ENCODE assay signal across 8 mouse cellular contexts in genomic region chr13:62558189-62559110, GRCm38 (mm10). TPM values are rescaled to one million over a fixed set of nuclear protein-coding genes. Genes with fewer than 3 reads are reported as not detected.
DNase-seq lines count a peak whose midpoint lies in the region; ATAC-seq lines count a peak whose summit lies in the region.
"Not testable (repeated sequence)": the region's sequence is repeated elsewhere in the genome, so short reads cannot be mapped to it uniquely, and the experiment has no call there.

TSS of gene Zfp935 (minus strand) at chr13:62558511.

- peak within 1 kb of the TSS; percentile 45 for H3K4me2 ChIP-seq in embryonic facial prominence, embryonic 15.5 days (replicated peaks)
- H3K4me2 ChIP-seq in limb, embryonic 13.5 days (replicated peaks): peak within 1 kb of the TSS; percentile 52
- peak within 1 kb of the TSS; percentile 50 for H3K4me2 ChIP-seq in midbrain, embryonic 15.5 days

- 4% methylated on average over 27 of the region's 27 CpGs for WGBS in embryonic facial prominence, embryonic 15.5 days
- 4% methylated on average over 27 of the region's 27 CpGs for whole genome bisulfite sequencing in limb, embryonic 13.5 days
- 3% methylated on average over 27 of the region's 27 CpGs for WGBS in midbrain, embryonic 15.5 days

- ATAC-seq in embryonic facial prominence, embryonic 15.5 days (ENCODE audit: insufficient number of reproducible peaks, low FRiP score, low TSS enrichment, low read depth); limb, embryonic 13.5 days (ENCODE audit: low FRiP score, low read depth): not testable (repeated sequence)
- peak; percentile 75 for ATAC-seq in midbrain, embryonic 15.5 days (replicated peaks)

- DNase-seq in 3134 (ENCODE audit: extremely low read depth, insufficient read length, low spot score): peak; percentile 45
- DNase-seq in adrenal gland, postnatal 4 days (ENCODE audit: low spot score in 2 of 2): peak; percentile 36 to 52
- DNase-seq in heart, adult 9 months (ENCODE audit: low spot score in 2 of 2): peak; percentile 85 to 86
- DNase-seq in kidney, adult 9 months: peak; percentile 86
- peak; percentile 39 to 49 for DNase-seq in spleen, postnatal 14 days (ENCODE audit: low spot score in 2 of 2)

- peak within 1 kb of the TSS; percentile 26; the same call in 1 of the 2 replicates for H3K9ac ChIP-seq in embryonic facial prominence, embryonic 15.5 days
- H3K9ac ChIP-seq in limb, embryonic 13.5 days: peak within 1 kb of the TSS; percentile 67
- peak within 1 kb of the TSS; percentile 55 for H3K9ac ChIP-seq in midbrain, embryonic 15.5 days

- H3K4me1 ChIP-seq in embryonic facial prominence, embryonic 15.5 days; limb, embryonic 13.5 days; midbrain, embryonic 15.5 days: not testable (repeated sequence)

- not testable (repeated sequence) for H3K27ac ChIP-seq in embryonic facial prominence, embryonic 15.5 days (replicated peaks); limb, embryonic 13.5 days; midbrain, embryonic 15.5 days

- not testable (repeated sequence) for H3K27me3 ChIP-seq in embryonic facial prominence, embryonic 15.5 days; limb, embryonic 13.5 days; midbrain, embryonic 15.5 days (replicated peaks)

- peaks cover 24% of the 10 kb centered on the region; the same call in 1 of the 2 replicates for H3K9me3 ChIP-seq in embryonic facial prominence, embryonic 15.5 days (replicated peaks)
- peaks cover 22% of the 10 kb centered on the region for H3K9me3 ChIP-seq in limb, embryonic 13.5 days
- not testable (repeated sequence) for H3K9me3 ChIP-seq in midbrain, embryonic 15.5 days

- H3K36me3 ChIP-seq in embryonic facial prominence, embryonic 15.5 days: peaks cover 17% of the 10 kb centered on the region
- peaks cover 19% of the 10 kb centered on the region for H3K36me3 ChIP-seq in limb, embryonic 13.5 days
- H3K36me3 ChIP-seq in midbrain, embryonic 15.5 days (replicated peaks): not testable (repeated sequence)

- H3K4me3 ChIP-seq in embryonic facial prominence, embryonic 15.5 days (replicated peaks): peak within 1 kb of the TSS; percentile 52
- peak within 1 kb of the TSS; percentile 51 for H3K4me3 ChIP-seq in limb, embryonic 13.5 days
- H3K4me3 ChIP-seq in midbrain, embryonic 15.5 days: peak within 1 kb of the TSS; percentile 49

RNA-seq across cellular contexts. Expression of gene Zfp935, which starts in this region (rescaled TPM):
- total RNA-seq in adrenal gland, postnatal 4 days (2021): not detected
- not detected in 2 replicates for polyA plus RNA-seq in embryonic facial prominence, embryonic 15.5 days (2015; fragmentation: Nextera tagmentation; extraction: Ambion mirVana)
- not detected in 2 replicates for polyA plus RNA-seq in limb, embryonic 13.5 days (2015; fragmentation: Nextera tagmentation; extraction: Ambion mirVana)
- 0.28 TPM in 1 of 2 replicates, not detected in the other for polyA plus RNA-seq in midbrain, embryonic 15.5 days (2015; fragmentation: Nextera tagmentation; extraction: Ambion mirVana)

Comparison
In these comparisons a context has a peak if more than half of its experiments do, and no peak if none do; other contexts are left out.
1. Peak in DNase-seq in adrenal gland, postnatal 4 days; RNA of the gene not detected or under 1 TPM.
2. Peak in ATAC-seq, H3K4me3 ChIP-seq, H3K9ac ChIP-seq and H3K4me2 ChIP-seq in midbrain, embryonic 15.5 days; RNA of the gene not detected or under 1 TPM.